Mouse (Mus musculus): ENCODE measurements at regions not wholly inside any gene's neighbourhood (a gene's known extent, or its start where the extent isn't known, plus 50 kb on each side); places are given as distances from the start of the nearest gene placed in this dataset.

DNA sequence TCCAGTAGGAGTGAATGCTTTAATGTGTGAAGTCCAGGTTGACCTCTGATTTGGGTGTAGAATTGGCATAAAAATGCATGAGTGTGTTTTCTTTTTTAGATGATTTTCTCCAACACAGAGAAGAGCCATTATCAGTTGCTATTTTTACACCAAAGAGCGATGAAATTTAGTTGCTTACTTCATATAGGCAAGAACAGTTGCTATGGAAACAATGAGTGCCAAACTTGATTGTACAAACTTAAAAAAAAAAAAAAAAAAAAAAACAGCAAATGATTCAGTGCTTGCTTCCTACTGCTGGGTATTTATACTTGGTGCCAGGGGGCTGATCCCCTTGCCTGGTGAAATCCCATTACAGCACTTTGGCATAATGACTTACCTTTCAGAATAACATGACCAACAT is 268.0 kb downstream of the Sec23a start:
- Histone ChIP-seq H3K27me3 (ENCODE audit: control insufficient read depth, insufficient read depth, low read length) (no peaks in the 10 kb centered on the region), H3K4me2 (no peak overlapping the region), H3K36me3 (ENCODE audit: control insufficient read depth, insufficient read depth, low read length) (no peaks in the 10 kb centered on the region), H3K9me3 (ENCODE audit: control insufficient read depth, low read length) (no peaks in the 10 kb centered on the region), H3K9ac (ENCODE audit: low read length) (no peak overlapping the region), H3K27ac (ENCODE audit: low read depth, low read length) (no peak overlapping the region), H3K4me1 (ENCODE audit: control insufficient read depth, insufficient read depth, low read length) (no peaks in the 10 kb centered on the region), H3K4me3 (ENCODE audit: low read depth, low read length) (no peak overlapping the region)
- ATAC-seq (ENCODE audit: low FRiP score) = no peak
- 93% methylated on average over 1 of the region's 1 CpGs for WGBS
- DNase-seq (ENCODE audit: low spot score, missing footprints) = no peak

GRCm38 (mm10) chr12:58728094-58728493 is 283.7 kb downstream of the Sec23a start:
- no peak for DNase-seq (ENCODE audit: low spot score, missing footprints)
- ATAC-seq (ENCODE audit: low FRiP score) = no peak
- H3K4me3 ChIP-seq (ENCODE audit: low read depth, low read length) = no peak overlapping the region
- no peaks in the 10 kb centered on the region for H3K4me1 ChIP-seq (ENCODE audit: control insufficient read depth, insufficient read depth, low read length)
- H3K36me3 ChIP-seq (ENCODE audit: control insufficient read depth, insufficient read depth, low read length) = no peaks in the 10 kb centered on the region
- H3K4me2 ChIP-seq = no peak overlapping the region
- H3K27me3 ChIP-seq (ENCODE audit: control insufficient read depth, insufficient read depth, low read length) = no peaks in the 10 kb centered on the region
- no peak overlapping the region for H3K27ac ChIP-seq (ENCODE audit: low read depth, low read length)
- H3K9ac ChIP-seq (ENCODE audit: low read length) = no peak overlapping the region
- H3K9me3 ChIP-seq (ENCODE audit: control insufficient read depth, low read length) = no peaks in the 10 kb centered on the region
- WGBS = 59% methylated on average over 1 of the region's 1 CpGs

DNA sequence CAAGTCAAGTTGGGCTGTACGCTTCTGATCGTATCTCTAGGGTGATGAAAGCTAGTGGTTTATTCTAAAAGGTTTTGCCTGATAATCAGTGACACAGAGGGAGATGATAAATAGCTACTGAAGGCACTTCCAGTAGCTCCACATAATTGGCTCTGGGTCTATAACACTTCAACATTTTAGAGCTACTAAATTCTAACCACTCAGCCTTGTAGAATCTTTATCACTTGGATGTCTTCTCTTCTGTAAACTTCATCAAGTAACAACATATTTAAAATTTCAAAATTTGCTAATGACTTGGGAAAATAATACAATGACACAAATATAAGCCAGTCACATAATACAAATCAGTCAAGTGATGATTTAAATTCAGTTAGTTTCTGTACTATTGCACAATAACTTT is 284.3 kb downstream of the Sec23a start:
- Histone ChIP-seq H3K27ac (ENCODE audit: low read depth, low read length) (no peak overlapping the region), H3K4me2 (no peak overlapping the region), H3K9ac (ENCODE audit: low read length) (no peak overlapping the region), H3K4me1 (ENCODE audit: control insufficient read depth, insufficient read depth, low read length) (no peaks in the 10 kb centered on the region), H3K27me3 (ENCODE audit: control insufficient read depth, insufficient read depth, low read length) (no peaks in the 10 kb centered on the region), H3K36me3 (ENCODE audit: control insufficient read depth, insufficient read depth, low read length) (no peaks in the 10 kb centered on the region), H3K9me3 (ENCODE audit: control insufficient read depth, low read length) (no peaks in the 10 kb centered on the region), H3K4me3 (ENCODE audit: low read depth, low read length) (no peak overlapping the region)
- DNase-seq (ENCODE audit: low spot score, missing footprints) = no peak
- WGBS = 98% methylated on average over 2 of the region's 2 CpGs
- ATAC-seq (ENCODE audit: low FRiP score) = no peak

DNA sequence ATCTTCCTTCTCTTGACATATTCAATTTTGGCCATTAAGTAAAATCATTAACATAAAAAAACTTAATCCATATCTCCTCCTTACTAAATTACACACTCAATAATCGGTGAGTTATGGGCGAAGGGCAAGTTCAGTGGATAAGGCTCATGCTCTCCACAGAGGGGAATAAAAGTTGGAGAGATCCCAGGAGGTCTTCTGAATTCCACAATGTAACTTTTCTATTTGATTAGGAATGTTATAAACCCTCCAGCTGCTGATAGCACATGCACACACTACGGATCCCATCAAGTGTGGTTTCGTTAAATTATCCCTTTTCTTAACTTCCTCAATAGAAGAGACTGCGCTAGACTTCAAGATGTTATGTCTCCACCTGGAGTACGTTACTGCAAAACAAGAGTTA is 293.9 kb downstream of the Sec23a start:
- Histone ChIP-seq H3K9ac (ENCODE audit: low read length) (no peak overlapping the region), H3K27me3 (ENCODE audit: control insufficient read depth, insufficient read depth, low read length) (no peaks in the 10 kb centered on the region), H3K4me2 (no peak overlapping the region), H3K36me3 (ENCODE audit: control insufficient read depth, insufficient read depth, low read length) (no peaks in the 10 kb centered on the region), H3K4me1 (ENCODE audit: control insufficient read depth, insufficient read depth, low read length) (no peaks in the 10 kb centered on the region), H3K27ac (ENCODE audit: low read depth, low read length) (no peak overlapping the region), H3K4me3 (ENCODE audit: low read depth, low read length) (no peak overlapping the region), H3K9me3 (ENCODE audit: control insufficient read depth, low read length) (no peaks in the 10 kb centered on the region)
- DNase-seq (ENCODE audit: low spot score, missing footprints) = no peak
- WGBS = 91% methylated on average over 6 of the region's 6 CpGs
- ATAC-seq (ENCODE audit: low FRiP score) = no peak

DNA sequence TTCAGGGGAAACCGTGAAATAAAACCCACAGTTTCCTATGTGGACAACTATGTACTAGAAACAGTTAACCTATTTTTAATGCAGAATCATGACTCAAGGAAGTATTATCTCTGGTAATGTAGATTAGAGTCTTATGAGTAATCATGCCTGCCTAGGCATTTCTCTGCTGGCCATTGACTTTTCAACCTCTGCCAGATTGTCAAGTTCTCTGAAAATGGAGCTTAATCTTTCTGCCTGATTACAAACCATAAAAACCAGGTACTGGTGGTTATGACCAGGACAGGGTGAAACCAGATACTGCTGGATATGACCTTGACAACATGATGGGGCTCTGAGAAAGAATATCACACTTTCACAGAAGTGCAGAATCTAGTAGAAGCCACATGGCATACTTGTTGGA is 297.6 kb downstream of the Sec23a start:
- Histone ChIP-seq H3K27ac (ENCODE audit: low read depth, low read length) (no peak overlapping the region), H3K9me3 (ENCODE audit: control insufficient read depth, low read length) (no peaks in the 10 kb centered on the region), H3K4me3 (ENCODE audit: low read depth, low read length) (no peak overlapping the region), H3K4me1 (ENCODE audit: control insufficient read depth, insufficient read depth, low read length) (no peaks in the 10 kb centered on the region), H3K4me2 (no peak overlapping the region), H3K9ac (ENCODE audit: low read length) (no peak overlapping the region), H3K27me3 (ENCODE audit: control insufficient read depth, insufficient read depth, low read length) (no peaks in the 10 kb centered on the region), H3K36me3 (ENCODE audit: control insufficient read depth, insufficient read depth, low read length) (no peaks in the 10 kb centered on the region)
- no peak for DNase-seq (ENCODE audit: low spot score, missing footprints)
- 91% methylated on average over 1 of the region's 1 CpGs for WGBS
- no peak for ATAC-seq (ENCODE audit: low FRiP score)

DNA sequence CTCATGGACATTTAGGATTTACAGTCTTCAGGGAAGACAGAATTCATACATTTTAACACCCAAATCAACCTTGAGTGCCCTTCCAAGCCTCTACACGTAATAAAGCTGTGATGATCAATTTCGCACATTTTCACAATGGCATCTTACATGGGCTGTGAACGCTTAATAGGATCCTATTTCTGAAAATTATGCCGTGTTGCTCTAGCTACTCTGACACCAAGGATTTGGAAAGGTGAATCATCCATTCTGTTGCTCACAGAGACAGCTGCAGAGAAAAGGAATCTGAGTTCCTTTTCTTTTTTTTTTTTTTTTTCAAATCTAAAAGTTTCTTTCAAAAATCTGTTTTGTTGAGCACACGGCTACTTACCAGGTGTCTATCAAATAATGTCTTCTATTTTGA is 316.1 kb downstream of the Sec23a start:
- H3K4me3 ChIP-seq (ENCODE audit: low read depth, low read length) = no peak overlapping the region
- no peaks in the 10 kb centered on the region for H3K4me1 ChIP-seq (ENCODE audit: control insufficient read depth, insufficient read depth, low read length)
- H3K9me3 ChIP-seq (ENCODE audit: control insufficient read depth, low read length) = no peaks in the 10 kb centered on the region
- no peak overlapping the region for H3K9ac ChIP-seq (ENCODE audit: low read length)
- no peak overlapping the region for H3K27ac ChIP-seq (ENCODE audit: low read depth, low read length)
- no peak overlapping the region for H3K4me2 ChIP-seq
- no peaks in the 10 kb centered on the region for H3K27me3 ChIP-seq (ENCODE audit: control insufficient read depth, insufficient read depth, low read length)
- no peak for ATAC-seq (ENCODE audit: low FRiP score)
- WGBS = 86% methylated on average over 5 of the region's 5 CpGs
- H3K36me3 ChIP-seq (ENCODE audit: control insufficient read depth, insufficient read depth, low read length) = no peaks in the 10 kb centered on the region
- no peak for DNase-seq (ENCODE audit: low spot score, missing footprints)

- H3K9ac ChIP-seq (ENCODE audit: low read length) = no peak overlapping the region
- H3K4me3 ChIP-seq (ENCODE audit: low read depth, low read length) = no peak overlapping the region
- no peak for DNase-seq (ENCODE audit: low spot score, missing footprints)
- no peaks in the 10 kb centered on the region for H3K27me3 ChIP-seq (ENCODE audit: control insufficient read depth, insufficient read depth, low read length)
- H3K4me2 ChIP-seq = no peak overlapping the region
- WGBS = 86% methylated on average over 3 of the region's 3 CpGs
- no peaks in the 10 kb centered on the region for H3K36me3 ChIP-seq (ENCODE audit: control insufficient read depth, insufficient read depth, low read length)
- no peaks in the 10 kb centered on the region for H3K9me3 ChIP-seq (ENCODE audit: control insufficient read depth, low read length)
- ATAC-seq (ENCODE audit: low FRiP score) = no peak
- no peak overlapping the region for H3K27ac ChIP-seq (ENCODE audit: low read depth, low read length)
- H3K4me1 ChIP-seq (ENCODE audit: control insufficient read depth, insufficient read depth, low read length) = no peaks in the 10 kb centered on the region
These were observed 341.7 kb downstream of the Sec23a start for GRCm38 (mm10) chr12:58669914-58670635.

- H3K9me3 ChIP-seq (ENCODE audit: control insufficient read depth, low read length) = no peaks in the 10 kb centered on the region
These were observed 357.2 kb downstream of the Sec23a start for GRCm38 (mm10) chr12:58654530-58655056.

DNA sequence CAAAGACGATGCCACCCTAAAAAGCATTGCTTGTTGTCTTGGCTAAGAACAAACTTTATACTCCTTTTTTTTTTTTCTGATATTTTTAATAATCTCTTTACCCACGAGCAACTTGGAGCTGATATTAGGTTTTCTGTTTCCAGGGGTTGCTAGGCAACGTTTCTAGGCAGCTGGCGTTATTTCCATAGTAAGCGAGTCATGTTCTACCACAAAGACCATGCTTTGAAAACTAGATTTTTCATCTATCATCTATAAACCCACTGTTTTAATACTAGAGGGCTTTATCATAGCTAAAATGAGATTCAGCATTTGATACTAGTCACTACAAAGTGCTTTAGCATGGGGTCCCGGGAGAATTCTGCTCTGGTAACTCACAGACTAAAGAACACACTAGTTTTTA is 358.1 kb downstream of the Sec23a start:
- Histone ChIP-seq H3K27ac (ENCODE audit: low read depth, low read length) (no peak overlapping the region), H3K4me3 (ENCODE audit: low read depth, low read length) (no peak overlapping the region), H3K36me3 (ENCODE audit: control insufficient read depth, insufficient read depth, low read length) (no peaks in the 10 kb centered on the region), H3K9me3 (ENCODE audit: control insufficient read depth, low read length) (no peaks in the 10 kb centered on the region), H3K27me3 (ENCODE audit: control insufficient read depth, insufficient read depth, low read length) (no peaks in the 10 kb centered on the region), H3K4me2 (no peak overlapping the region), H3K4me1 (ENCODE audit: control insufficient read depth, insufficient read depth, low read length) (no peaks in the 10 kb centered on the region), H3K9ac (ENCODE audit: low read length) (no peak overlapping the region)
- ATAC-seq (ENCODE audit: low FRiP score) (no peak), DNase-seq (ENCODE audit: low spot score, missing footprints) (no peak)
- WGBS = 78% methylated on average over 6 of the region's 6 CpGs

More at GRCm38 (mm10) chr12:58654530-58655056, 357.2 kb downstream of the Sec23a start:
- H3K4me1 ChIP-seq (ENCODE audit: control insufficient read depth, insufficient read depth, low read length) = no peaks in the 10 kb centered on the region
- 91% methylated on average over 2 of the region's 2 CpGs for WGBS
- H3K27ac ChIP-seq (ENCODE audit: low read depth, low read length) = no peak overlapping the region
- no peak for DNase-seq (ENCODE audit: low spot score, missing footprints)
- no peak overlapping the region for H3K4me3 ChIP-seq (ENCODE audit: low read depth, low read length)
- no peaks in the 10 kb centered on the region for H3K36me3 ChIP-seq (ENCODE audit: control insufficient read depth, insufficient read depth, low read length)
- no peaks in the 10 kb centered on the region for H3K27me3 ChIP-seq (ENCODE audit: control insufficient read depth, insufficient read depth, low read length)
- no peak overlapping the region for H3K9ac ChIP-seq (ENCODE audit: low read length)
- H3K4me2 ChIP-seq = no peak overlapping the region
- no peak for ATAC-seq (ENCODE audit: low FRiP score)

All from midbrain, embryonic 11.5 days (tissue).